Mouse (Mus musculus): ENCODE data around the gene Flot2. TPM values are rescaled to one million over a fixed set of nuclear protein-coding genes. Genes with fewer than 3 reads are reported as not detected.

Flot2 gene
- polyA plus RNA-seq, 1 experiment from 2014 or later = 112 TPM

GRCm38 (mm10) chr11:78087756-78088281 is 50.1 kb downstream of the Flot2 start:
- H3K27ac ChIP-seq (ENCODE audit: low read length) = peak overlapping the region; percentile 67
- WGBS = 65% methylated on average over 5 of the region's 5 CpGs
- no peak for ATAC-seq (replicated peaks; ENCODE audit: extremely low read depth, insufficient read depth, low FRiP score)

GRCm38 (mm10) chr11:78094137-78094503 is 56.4 kb downstream of the Flot2 start:
- Histone ChIP-seq H3K27me3 (ENCODE audit: control insufficient read depth, insufficient read depth, low read length) (no peaks in the 10 kb centered on the region), H3K9me3 (replicated peaks; ENCODE audit: control insufficient read depth, low read length) (no peaks in the 10 kb centered on the region), H3K4me2 (ENCODE audit: low read depth, low read length) (peak overlapping the region; percentile 87), H3K4me1 (ENCODE audit: control insufficient read depth, insufficient read depth, low read length) (peaks cover 22% of the 10 kb centered on the region), H3K9ac (ENCODE audit: low read length) (peak overlapping the region; percentile 88), H3K4me3 (ENCODE audit: low read length) (peak overlapping the region; percentile 91), H3K36me3 (ENCODE audit: control insufficient read depth, insufficient read depth) (no peaks in the 10 kb centered on the region), H3K27ac (ENCODE audit: low read length) (peak overlapping the region; percentile 94)
- WGBS = 38% methylated on average over 11 of the region's 11 CpGs
- no peak for ATAC-seq (replicated peaks; ENCODE audit: extremely low read depth, insufficient read depth, low FRiP score)

More at GRCm38 (mm10) chr11:78087756-78088281, 50.1 kb downstream of the Flot2 start:
- Histone ChIP-seq H3K4me3 (ENCODE audit: low read length) (no peak overlapping the region), H3K36me3 (ENCODE audit: control insufficient read depth, insufficient read depth) (no peaks in the 10 kb centered on the region), H3K9me3 (replicated peaks; ENCODE audit: control insufficient read depth, low read length) (no peaks in the 10 kb centered on the region), H3K9ac (ENCODE audit: low read length) (no peak overlapping the region), H3K27me3 (ENCODE audit: control insufficient read depth, insufficient read depth, low read length) (no peaks in the 10 kb centered on the region), H3K4me1 (ENCODE audit: control insufficient read depth, insufficient read depth, low read length) (no peaks in the 10 kb centered on the region; the same call in 1 of the 2 replicates), H3K4me2 (ENCODE audit: low read depth, low read length) (no peak overlapping the region)

- peak; percentile 95 for ATAC-seq (replicated peaks; ENCODE audit: extremely low read depth, insufficient read depth, low FRiP score)
- Histone ChIP-seq H3K4me1 (ENCODE audit: control insufficient read depth, insufficient read depth, low read length) (peaks cover 22% of the 10 kb centered on the region), H3K27me3 (ENCODE audit: control insufficient read depth, insufficient read depth, low read length) (no peaks in the 10 kb centered on the region), H3K27ac (ENCODE audit: low read length) (peak within 1 kb of the TSS; percentile 94), H3K4me2 (ENCODE audit: low read depth, low read length) (peak within 1 kb of the TSS; percentile 87), H3K4me3 (ENCODE audit: low read length) (peak within 1 kb of the TSS; percentile 91), H3K9ac (ENCODE audit: low read length) (peak within 1 kb of the TSS; percentile 88), H3K36me3 (ENCODE audit: control insufficient read depth, insufficient read depth) (no peaks in the 10 kb centered on the region), H3K9me3 (replicated peaks; ENCODE audit: control insufficient read depth, low read length) (no peaks in the 10 kb centered on the region)
- WGBS = under 1% methylated on average over 38 of the region's 38 CpGs
Observed at GRCm38 (mm10) chr11:78094504-78095143, 56.9 kb downstream of the Flot2 start, which contains the start of gene Fam222b. Fam222b (plus strand) TSS chr11:78094660.

GRCm38 (mm10) chr11:78095144-78095516 is 57.4 kb downstream of the Flot2 start:
- no peak for ATAC-seq (replicated peaks; ENCODE audit: extremely low read depth, insufficient read depth, low FRiP score)
- peak overlapping the region; percentile 94 for H3K27ac ChIP-seq (ENCODE audit: low read length)
- WGBS = 14% methylated on average over 5 of the region's 5 CpGs

GRCm38 (mm10) chr11:78097077-78097476 is 59.3 kb downstream of the Flot2 start:
- Histone ChIP-seq H3K4me1 (ENCODE audit: control insufficient read depth, insufficient read depth, low read length) (peaks cover 33% of the 10 kb centered on the region), H3K4me3 (ENCODE audit: low read length) (peak overlapping the region; percentile 48), H3K4me2 (ENCODE audit: low read depth, low read length) (peak overlapping the region; percentile 87), H3K27me3 (ENCODE audit: control insufficient read depth, insufficient read depth, low read length) (no peaks in the 10 kb centered on the region), H3K36me3 (ENCODE audit: control insufficient read depth, insufficient read depth) (no peaks in the 10 kb centered on the region), H3K27ac (ENCODE audit: low read length) (peak overlapping the region; percentile 84), H3K9ac (ENCODE audit: low read length) (peak overlapping the region; percentile 67), H3K9me3 (replicated peaks; ENCODE audit: control insufficient read depth, low read length) (no peaks in the 10 kb centered on the region)
- 18% methylated on average over 3 of the region's 3 CpGs for WGBS
- no peak for ATAC-seq (replicated peaks; ENCODE audit: extremely low read depth, insufficient read depth, low FRiP score)

More at GRCm38 (mm10) chr11:78095144-78095516, 57.4 kb downstream of the Flot2 start:
- Histone ChIP-seq H3K4me2 (ENCODE audit: low read depth, low read length) (peak overlapping the region; percentile 87), H3K9ac (ENCODE audit: low read length) (peak overlapping the region; percentile 88), H3K27me3 (ENCODE audit: control insufficient read depth, insufficient read depth, low read length) (no peaks in the 10 kb centered on the region), H3K4me3 (ENCODE audit: low read length) (peak overlapping the region; percentile 91), H3K36me3 (ENCODE audit: control insufficient read depth, insufficient read depth) (no peaks in the 10 kb centered on the region), H3K4me1 (ENCODE audit: control insufficient read depth, insufficient read depth, low read length) (peaks cover 22% of the 10 kb centered on the region), H3K9me3 (replicated peaks; ENCODE audit: control insufficient read depth, low read length) (no peaks in the 10 kb centered on the region)

- Histone ChIP-seq H3K4me2 (ENCODE audit: low read depth, low read length) (peak overlapping the region; percentile 16; the same call in 1 of the 2 replicates), H3K4me1 (ENCODE audit: control insufficient read depth, insufficient read depth, low read length) (peaks cover 32% of the 10 kb centered on the region)
- 66% methylated on average over 11 of the region's 11 CpGs for WGBS
Observed at GRCm38 (mm10) chr11:78100746-78101145, 63.0 kb downstream of the Flot2 start.

GRCm38 (mm10) chr11:78102142-78102541 is 64.4 kb downstream of the Flot2 start:
- peaks cover 4% of the 10 kb centered on the region; the same call in 1 of the 2 replicates for H3K36me3 ChIP-seq (ENCODE audit: control insufficient read depth, insufficient read depth)
- H3K9me3 ChIP-seq (replicated peaks; ENCODE audit: control insufficient read depth, low read length) = no peaks in the 10 kb centered on the region
- no peak for ATAC-seq (replicated peaks; ENCODE audit: extremely low read depth, insufficient read depth, low FRiP score)
- H3K9ac ChIP-seq (ENCODE audit: low read length) = no peak overlapping the region
- no peak overlapping the region for H3K27ac ChIP-seq (ENCODE audit: low read length)
- H3K4me1 ChIP-seq (ENCODE audit: control insufficient read depth, insufficient read depth, low read length) = peaks cover 27% of the 10 kb centered on the region
- 66% methylated on average over 5 of the region's 5 CpGs for WGBS
- H3K27me3 ChIP-seq (ENCODE audit: control insufficient read depth, insufficient read depth, low read length) = no peaks in the 10 kb centered on the region
- H3K4me2 ChIP-seq (ENCODE audit: low read depth, low read length) = no peak overlapping the region
- no peak overlapping the region for H3K4me3 ChIP-seq (ENCODE audit: low read length)

More at GRCm38 (mm10) chr11:78100746-78101145, 63.0 kb downstream of the Flot2 start:
- H3K27ac ChIP-seq (ENCODE audit: low read length) = peak overlapping the region; percentile 37; the same call in 1 of the 2 replicates
- H3K9me3 ChIP-seq (replicated peaks; ENCODE audit: control insufficient read depth, low read length) = no peaks in the 10 kb centered on the region
- no peaks in the 10 kb centered on the region for H3K27me3 ChIP-seq (ENCODE audit: control insufficient read depth, insufficient read depth, low read length)
- ATAC-seq (replicated peaks; ENCODE audit: extremely low read depth, insufficient read depth, low FRiP score) = no peak
- H3K4me3 ChIP-seq (ENCODE audit: low read length) = no peak overlapping the region
- H3K36me3 ChIP-seq (ENCODE audit: control insufficient read depth, insufficient read depth) = no peaks in the 10 kb centered on the region
- no peak overlapping the region for H3K9ac ChIP-seq (ENCODE audit: low read length)

GRCm38 (mm10) chr11:78102958-78103747 is 65.4 kb downstream of the Flot2 start:
- 67% methylated on average over 5 of the region's 5 CpGs for WGBS
- peaks cover 9% of the 10 kb centered on the region for H3K36me3 ChIP-seq (ENCODE audit: control insufficient read depth, insufficient read depth)
- no peak overlapping the region for H3K27ac ChIP-seq (ENCODE audit: low read length)

GRCm38 (mm10) chr11:78104501-78104900 is 66.8 kb downstream of the Flot2 start:
- H3K27me3 ChIP-seq (ENCODE audit: control insufficient read depth, insufficient read depth, low read length) = no peaks in the 10 kb centered on the region
- H3K9ac ChIP-seq (ENCODE audit: low read length) = no peak overlapping the region
- no peak overlapping the region for H3K4me3 ChIP-seq (ENCODE audit: low read length)
- WGBS = 93% methylated on average over 5 of the region's 5 CpGs
- H3K4me2 ChIP-seq (ENCODE audit: low read depth, low read length) = no peak overlapping the region
- H3K36me3 ChIP-seq (ENCODE audit: control insufficient read depth, insufficient read depth) = peaks cover 9% of the 10 kb centered on the region
- peaks cover 13% of the 10 kb centered on the region for H3K4me1 ChIP-seq (ENCODE audit: control insufficient read depth, insufficient read depth, low read length)
- no peaks in the 10 kb centered on the region for H3K9me3 ChIP-seq (replicated peaks; ENCODE audit: control insufficient read depth, low read length)
- H3K27ac ChIP-seq (ENCODE audit: low read length) = no peak overlapping the region
- no peak for ATAC-seq (replicated peaks; ENCODE audit: extremely low read depth, insufficient read depth, low FRiP score)

More at GRCm38 (mm10) chr11:78102958-78103747, 65.4 kb downstream of the Flot2 start:
- Histone ChIP-seq H3K9ac (ENCODE audit: low read length) (no peak overlapping the region), H3K4me2 (ENCODE audit: low read depth, low read length) (no peak overlapping the region), H3K27me3 (ENCODE audit: control insufficient read depth, insufficient read depth, low read length) (no peaks in the 10 kb centered on the region), H3K9me3 (replicated peaks; ENCODE audit: control insufficient read depth, low read length) (no peaks in the 10 kb centered on the region), H3K4me3 (ENCODE audit: low read length) (no peak overlapping the region), H3K4me1 (ENCODE audit: control insufficient read depth, insufficient read depth, low read length) (peaks cover 17% of the 10 kb centered on the region)
- no peak for ATAC-seq (replicated peaks; ENCODE audit: extremely low read depth, insufficient read depth, low FRiP score)

Data from heart, embryonic 16.5 days (tissue).